Mouse (Mus musculus) kidney, adult 2 months (tissue): Measurements from ENCODE around the gene Zfp668. TPM values are rescaled to one million over a fixed set of nuclear protein-coding genes. Genes with fewer than 3 reads are reported as not detected.

Experiments used
- DNase-seq: peaks from one replicate; pipeline ENCODE4 v3.0.0; 2021
- H3K27ac ChIP-seq: fragments of 200-500 bp; 2 replicates; pipeline ENCODE4 v1.5.1; 2012; ENCODE audit warnings: low read depth, low read length, control low read depth, inconsistent platforms; ENCODE audit not compliant: insufficient read depth
- H3K27me3 ChIP-seq: fragments of 200-500 bp; replicated peaks from 2 replicates; pipeline ENCODE4 v1.6.1; 2012; ENCODE audit warnings: mild to moderate bottlenecking, moderate library complexity, low read length, inconsistent platforms; ENCODE audit not compliant: control insufficient read depth, insufficient read depth
- H3K36me3 ChIP-seq: fragments of 200-500 bp; 2 replicates; pipeline ENCODE4 v1.6.1; 2012; ENCODE audit warnings: mild to moderate bottlenecking, moderate library complexity, low read length, inconsistent platforms; ENCODE audit not compliant: control insufficient read depth, insufficient read depth
- H3K4me1 ChIP-seq: fragments of 200-500 bp; 2 replicates; pipeline ENCODE4 v1.6.1; 2011; ENCODE audit warnings: low read length; ENCODE audit not compliant: control insufficient read depth, insufficient read depth
- H3K4me3 ChIP-seq: fragments of 200-500 bp; 2 replicates; pipeline ENCODE4 v1.5.1; 2011; ENCODE audit warnings: mild to moderate bottlenecking, low read depth, low read length, control low read depth; ENCODE audit not compliant: insufficient read depth
- CTCF ChIP-seq: fragments of 200-500 bp; conservative IDR thresholded peaks from 2 replicates; pipeline ENCODE4 v1.5.1; 2011; ENCODE audit warnings: low read depth, mild to moderate bottlenecking, control low read depth, low read length, moderate library complexity, mixed read lengths; ENCODE audit not compliant: insufficient read depth, insufficient read length
- POLR2A ChIP-seq: fragments of 200-500 bp; IDR thresholded peaks from one replicate; pipeline ENCODE4 v1.6.1; 2011; ENCODE audit warnings: low read depth, low read length, control low read depth
- WGBS: fragments of 180-500 bp; shearing (Covaris S2); methylation state at CpG from one replicate; pipeline ENCODE4 v1.1.7; 2018; 5-methylcytosine and 5-hydroxymethylcytosine counted together
- polyA plus RNA-seq: library from polyadenylated mRNA; depleted of rRNA; stranded (reverse); fragments of >200 nt; gene quantifications from 2 replicates; pipeline ENCODE4 v1.2.3, GENCODE M21; 2012

The Zfp668 gene
- polyA plus RNA-seq, 1 experiment: 4.2 TPM

DNA sequence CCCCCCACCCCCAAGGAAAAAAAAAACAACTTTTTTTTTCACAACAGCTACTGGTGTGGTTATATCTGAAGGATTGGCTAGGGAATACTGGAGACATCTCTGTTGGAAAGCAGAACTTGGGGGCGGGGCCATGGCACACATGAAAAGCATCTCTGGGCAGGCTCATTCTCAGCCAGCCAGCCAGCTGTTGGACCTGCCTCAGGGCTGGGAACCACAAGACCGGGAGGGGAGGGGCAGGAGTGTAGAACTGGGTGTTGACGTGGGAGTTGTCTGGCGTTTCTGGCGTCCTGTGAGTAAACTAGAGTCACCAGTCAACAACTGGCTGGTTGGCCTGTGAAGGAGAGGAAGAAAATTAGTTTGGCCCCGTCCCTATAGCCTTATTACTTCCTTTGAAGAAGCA lies 9.3 kb upstream of the Zfp668 start:
- no peaks in the 10 kb centered on the region; the same call in none of the 2 replicates for H3K36me3 ChIP-seq
- H3K27me3 ChIP-seq: no peaks in the 10 kb centered on the region
- DNase-seq: peak; percentile 32
- peaks cover 4% of the 10 kb centered on the region; the same call in 1 of the 2 replicates for H3K4me1 ChIP-seq
- H3K4me3 ChIP-seq: no peak overlapping the region
- TF ChIP-seq POLR2A (no peak), CTCF (no peak)
- WGBS: 44% methylated on average over 6 of the region's 6 CpGs
- no peak overlapping the region for H3K27ac ChIP-seq

DNA sequence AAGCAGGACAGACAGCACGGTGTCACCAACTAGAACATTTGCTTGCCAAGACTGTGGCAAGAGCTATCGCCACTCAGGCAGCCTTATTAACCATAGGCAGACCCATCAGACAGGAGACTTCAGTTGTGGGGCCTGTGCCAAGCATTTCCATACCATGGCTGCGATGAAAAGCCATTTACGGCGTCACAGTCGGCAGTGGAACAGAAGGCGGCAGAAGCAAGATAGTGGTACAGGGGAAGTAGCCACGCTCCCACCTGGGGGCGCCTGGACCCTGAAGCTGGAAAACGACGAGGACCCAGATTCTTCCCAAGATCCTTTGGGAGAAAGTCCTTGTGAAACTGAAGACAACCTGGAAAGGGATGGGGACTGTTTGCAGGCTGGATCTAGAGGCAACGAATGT lies 3.8 kb upstream of the Zfp668 start:
- H3K36me3 ChIP-seq: no peaks in the 10 kb centered on the region; the same call in 1 of the 2 replicates
- WGBS: 78% methylated on average over 12 of the region's 12 CpGs
- H3K27me3 ChIP-seq: no peaks in the 10 kb centered on the region
- no peak for DNase-seq
- no peak overlapping the region for H3K27ac ChIP-seq
- H3K4me3 ChIP-seq: no peak overlapping the region
- TF ChIP-seq CTCF (no peak), POLR2A (no peak)
- H3K4me1 ChIP-seq: peaks cover 7% of the 10 kb centered on the region; the same call in 1 of the 2 replicates

DNA sequence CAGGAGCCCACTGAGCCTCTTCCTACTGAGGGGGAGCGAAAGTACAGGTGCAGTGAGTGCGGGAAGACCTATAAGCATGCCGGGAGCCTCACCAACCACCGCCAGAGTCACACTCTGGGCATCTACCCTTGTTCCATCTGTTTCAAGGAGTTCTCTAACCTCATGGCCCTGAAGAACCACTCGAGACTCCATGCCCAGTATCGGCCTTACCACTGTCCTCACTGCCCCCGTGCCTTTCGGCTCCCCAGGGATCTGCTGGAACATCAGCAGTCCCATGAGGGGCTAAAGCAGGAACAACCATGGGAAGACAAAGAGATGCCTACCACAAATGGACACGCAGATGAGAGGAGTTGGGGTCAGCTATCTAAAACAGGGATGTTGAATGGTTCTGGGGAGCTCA lies 2.7 kb upstream of the Zfp668 start:
- Histone ChIP-seq H3K4me1 (peaks cover 12% of the 10 kb centered on the region; the same call in 1 of the 2 replicates), H3K4me3 (no peak overlapping the region), H3K36me3 (no peaks in the 10 kb centered on the region; the same call in 1 of the 2 replicates), H3K27me3 (no peaks in the 10 kb centered on the region), H3K27ac (no peak overlapping the region)
- DNase-seq: no peak
- 95% methylated on average over 9 of the region's 9 CpGs for WGBS
- TF ChIP-seq POLR2A: no peak
- no peak for TF ChIP-seq CTCF

DNA sequence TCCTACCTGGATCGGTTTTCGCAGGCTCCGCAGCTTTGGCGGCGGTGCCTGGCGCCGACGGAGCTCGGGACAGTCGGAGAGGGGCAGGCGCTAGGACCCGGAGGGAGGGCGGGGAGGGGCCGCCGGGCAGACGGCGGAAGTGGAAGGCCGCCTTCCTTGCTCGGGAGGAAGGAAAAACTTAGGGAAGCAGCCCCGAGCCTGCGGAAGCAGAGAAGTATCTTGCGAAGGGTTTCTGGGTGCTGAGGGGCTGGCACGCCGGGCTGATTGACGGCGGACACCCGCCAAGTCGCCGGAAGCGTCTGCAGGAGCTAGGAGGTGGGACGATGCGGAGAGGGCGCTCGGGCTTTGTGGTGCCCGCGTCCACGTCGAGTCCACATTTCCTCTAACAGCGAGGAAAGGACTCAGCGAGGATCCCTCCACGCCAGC lies 574 bp downstream of the Zfp668 start, which contains the start of gene Zfp646:
TSS of gene Zfp646 (plus strand) at position 181 of the 426 bp plus-strand sequence.
- under 1% methylated on average over 41 of the region's 41 CpGs for WGBS
- Histone ChIP-seq H3K36me3 (no peaks in the 10 kb centered on the region; the same call in 1 of the 2 replicates), H3K4me1 (peaks cover 8% of the 10 kb centered on the region; the same call in 1 of the 2 replicates), H3K4me3 (peak within 1 kb of the TSS; percentile 75), H3K27me3 (no peaks in the 10 kb centered on the region), H3K27ac (peak within 1 kb of the TSS; percentile 95)
- TF ChIP-seq POLR2A (no peak), CTCF (no peak)
- peak; percentile 84 for DNase-seq

DNA sequence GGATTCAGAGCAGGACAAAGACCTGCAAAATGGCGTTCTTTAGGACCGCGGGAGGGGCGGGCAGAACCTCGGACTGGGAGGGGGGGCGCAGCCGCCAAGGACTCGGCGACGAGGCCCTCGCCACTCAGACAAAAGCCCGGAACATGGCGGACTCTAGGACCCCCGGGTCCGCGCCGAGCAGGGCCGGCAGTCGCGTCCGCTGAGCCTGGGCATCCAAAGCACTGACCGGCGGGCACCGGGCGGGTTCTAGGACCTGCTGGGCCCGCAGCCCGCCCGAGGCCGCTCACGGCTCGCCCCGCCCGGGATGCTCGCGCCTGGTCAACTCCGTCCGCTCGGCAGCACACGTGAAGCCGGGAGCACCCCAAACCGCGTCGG lies 1.0 kb downstream of the Zfp668 start:
- peak overlapping the region; percentile 75 for H3K4me3 ChIP-seq
- under 1% methylated on average over 43 of the region's 43 CpGs for WGBS
- H3K27me3 ChIP-seq: no peaks in the 10 kb centered on the region
- peak overlapping the region; percentile 70 for H3K27ac ChIP-seq
- no peaks in the 10 kb centered on the region; the same call in 1 of the 2 replicates for H3K36me3 ChIP-seq
- H3K4me1 ChIP-seq: peaks cover 8% of the 10 kb centered on the region; the same call in 1 of the 2 replicates
- DNase-seq: peak; percentile 94
- TF ChIP-seq POLR2A: no peak
- no peak for TF ChIP-seq CTCF

DNA sequence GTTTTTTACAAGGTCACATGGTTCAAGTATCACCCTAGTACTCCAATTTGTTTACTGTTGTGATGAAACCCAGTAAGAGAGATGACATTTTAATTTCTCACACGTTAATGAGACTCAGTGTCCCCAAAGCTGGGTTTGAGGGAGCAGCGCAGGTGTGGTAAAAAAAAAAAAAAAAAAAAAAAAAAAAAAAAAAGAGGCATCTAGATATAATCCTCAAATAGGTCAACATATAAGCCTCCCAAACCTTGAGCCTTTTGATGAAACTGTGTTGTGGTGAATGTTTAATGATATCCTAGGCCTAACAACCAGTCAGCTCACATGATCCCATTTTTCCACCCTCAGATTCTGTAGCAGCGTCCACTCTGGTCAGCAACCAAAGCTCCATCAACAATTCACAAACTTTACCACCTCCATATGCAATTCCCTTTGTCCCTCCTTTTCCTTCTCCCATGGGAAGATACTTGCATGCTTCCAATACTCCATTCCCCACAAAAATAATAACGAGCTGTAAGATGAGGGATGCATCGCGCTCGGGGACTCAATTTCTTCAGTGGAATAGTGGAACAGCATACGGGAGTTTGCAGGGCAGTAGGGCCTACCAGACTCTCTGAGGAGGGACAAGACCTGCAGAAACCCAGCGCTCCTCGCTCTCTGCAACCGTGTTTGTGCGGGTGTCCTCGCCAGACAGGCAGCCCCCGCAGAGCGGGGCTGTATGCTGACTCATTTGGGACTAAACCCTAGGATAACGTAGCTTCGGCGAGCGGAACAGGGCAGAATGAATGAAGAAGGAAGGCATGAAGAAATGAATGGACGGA lies 1.6 kb downstream of the Zfp668 start:
- Histone ChIP-seq H3K4me1 (peaks cover 8% of the 10 kb centered on the region; the same call in 1 of the 2 replicates), H3K4me3 (peak overlapping the region; percentile 75), H3K27me3 (no peaks in the 10 kb centered on the region), H3K27ac (peak overlapping the region; percentile 19; the same call in 1 of the 2 replicates), H3K36me3 (no peaks in the 10 kb centered on the region; the same call in 1 of the 2 replicates)
- 4% methylated on average over 20 of the region's 20 CpGs for WGBS
- TF ChIP-seq POLR2A (no peak), CTCF (no peak)
- DNase-seq: no peak

DNA sequence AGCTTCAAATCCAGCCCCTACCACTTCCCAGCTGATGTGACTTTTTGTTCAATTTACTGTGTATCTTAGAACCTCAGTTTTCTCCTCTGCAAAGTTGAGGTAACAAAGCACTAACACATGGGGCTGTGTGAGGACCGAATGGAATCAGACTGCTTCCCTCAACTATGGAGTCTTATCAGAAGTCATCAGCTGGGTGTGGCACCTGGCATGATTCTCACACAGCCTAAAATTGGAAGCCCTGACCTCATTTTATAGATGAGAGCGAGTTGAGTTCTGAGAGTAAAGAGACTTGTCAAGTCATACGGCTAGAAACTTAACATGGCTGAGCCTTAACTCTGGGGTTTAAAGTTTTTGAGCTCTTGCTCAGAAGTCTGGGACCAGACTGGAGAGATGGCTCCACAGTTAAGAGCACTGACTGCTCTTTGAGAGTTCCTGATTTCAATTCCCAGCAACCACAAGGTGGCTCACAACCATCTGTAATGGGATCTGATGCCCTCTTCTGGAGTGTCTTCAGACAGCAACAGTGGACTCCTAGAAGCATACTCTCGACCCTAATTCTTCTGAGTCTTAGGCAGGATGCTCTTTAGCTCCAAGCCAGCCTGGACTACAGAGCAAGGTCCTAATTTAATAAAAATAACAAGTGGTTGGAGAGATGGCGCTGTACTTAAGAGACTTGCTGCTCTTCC lies 6.3 kb downstream of the Zfp668 start:
- 89% methylated on average over 5 of the region's 5 CpGs for WGBS

More for the DNA sequence above, 6.3 kb downstream of the Zfp668 start:
- Histone ChIP-seq H3K27me3 (no peaks in the 10 kb centered on the region), H3K4me3 (no peak overlapping the region), H3K36me3 (no peaks in the 10 kb centered on the region), H3K27ac (no peak overlapping the region), H3K4me1 (peaks cover 5% of the 10 kb centered on the region; the same call in 1 of the 2 replicates)
- no peak for DNase-seq
- TF ChIP-seq POLR2A (no peak), CTCF (0 out of 2 replicates have a peak, but pooled peaks have one; percentile 22)
